Mouse (Mus musculus): Measurements from ENCODE around the gene AL607142.1.

AL607142.1 gene

GRCm38 (mm10) chr4:120131441-120132220 lies 66.8 kb downstream of the AL607142.1 start:
- TF ChIP-seq NANOG (IDR thresholded peaks at IDR 0.05; ENCODE audit: borderline replicate concordance, low read length) (no peak), CTCF (conservative IDR thresholded peaks at IDR 0.05; ENCODE audit: low read length) (no peak), POU5F1 (IDR thresholded peaks at IDR 0.05; ENCODE audit: borderline replicate concordance, low read length) (no peak)
- Histone ChIP-seq H3K9me3 (ENCODE audit: low read length) (no peaks in the 10 kb centered on the region), H3K27me3 (ENCODE audit: insufficient read depth, low read length) (peaks cover 18% of the 10 kb centered on the region), H3K36me3 (ENCODE audit: insufficient read depth, low read length) (no peaks in the 10 kb centered on the region), H3K4me1 (replicated peaks; ENCODE audit: low read depth, low read length) (peaks cover 19% of the 10 kb centered on the region), H3K4me3 (replicated peaks; ENCODE audit: low read length) (peak overlapping the region; percentile 59)

- Histone ChIP-seq H3K4me3 (replicated peaks; ENCODE audit: low read length) (no peak overlapping the region), H3K9me3 (ENCODE audit: low read length) (no peaks in the 10 kb centered on the region), H3K36me3 (ENCODE audit: insufficient read depth, low read length) (no peaks in the 10 kb centered on the region), H3K4me1 (replicated peaks; ENCODE audit: low read depth, low read length) (peaks cover 19% of the 10 kb centered on the region), H3K27me3 (ENCODE audit: insufficient read depth, low read length) (peaks cover 19% of the 10 kb centered on the region)
- no peak for TF ChIP-seq POU5F1 (IDR thresholded peaks at IDR 0.05; ENCODE audit: borderline replicate concordance, low read length)
- TF ChIP-seq NANOG (IDR thresholded peaks at IDR 0.05; ENCODE audit: borderline replicate concordance, low read length) = no peak
- no peak for TF ChIP-seq CTCF (conservative IDR thresholded peaks at IDR 0.05; ENCODE audit: low read length)
Measured at GRCm38 (mm10) chr4:120134223-120134622, 69.4 kb downstream of the AL607142.1 start.

GRCm38 (mm10) chr4:120141810-120142209 lies 77.0 kb downstream of the AL607142.1 start:
- Histone ChIP-seq H3K36me3 (ENCODE audit: insufficient read depth, low read length) (no peaks in the 10 kb centered on the region), H3K4me3 (replicated peaks; ENCODE audit: low read length) (no peak overlapping the region)

GRCm38 (mm10) chr4:120142905-120143304 lies 78.1 kb downstream of the AL607142.1 start:
- peaks cover 3% of the 10 kb centered on the region for H3K4me1 ChIP-seq (replicated peaks; ENCODE audit: low read depth, low read length)
- peaks cover 24% of the 10 kb centered on the region for H3K27me3 ChIP-seq (ENCODE audit: insufficient read depth, low read length)
- H3K9me3 ChIP-seq (ENCODE audit: low read length) = no peaks in the 10 kb centered on the region
- no peaks in the 10 kb centered on the region for H3K36me3 ChIP-seq (ENCODE audit: insufficient read depth, low read length)
- TF ChIP-seq NANOG (IDR thresholded peaks at IDR 0.05; ENCODE audit: borderline replicate concordance, low read length) = no peak
- TF ChIP-seq POU5F1 (IDR thresholded peaks at IDR 0.05; ENCODE audit: borderline replicate concordance, low read length) = no peak
- no peak for TF ChIP-seq CTCF (conservative IDR thresholded peaks at IDR 0.05; ENCODE audit: low read length)
- H3K4me3 ChIP-seq (replicated peaks; ENCODE audit: low read length) = no peak overlapping the region

More at GRCm38 (mm10) chr4:120141810-120142209, 77.0 kb downstream of the AL607142.1 start:
- TF ChIP-seq POU5F1 (IDR thresholded peaks at IDR 0.05; ENCODE audit: borderline replicate concordance, low read length) = no peak
- TF ChIP-seq NANOG (IDR thresholded peaks at IDR 0.05; ENCODE audit: borderline replicate concordance, low read length) = no peak
- no peak for TF ChIP-seq CTCF (conservative IDR thresholded peaks at IDR 0.05; ENCODE audit: low read length)
- H3K9me3 ChIP-seq (ENCODE audit: low read length) = no peaks in the 10 kb centered on the region
- H3K4me1 ChIP-seq (replicated peaks; ENCODE audit: low read depth, low read length) = no peaks in the 10 kb centered on the region
- peaks cover 17% of the 10 kb centered on the region for H3K27me3 ChIP-seq (ENCODE audit: insufficient read depth, low read length)
